In the genomic region with DNA sequence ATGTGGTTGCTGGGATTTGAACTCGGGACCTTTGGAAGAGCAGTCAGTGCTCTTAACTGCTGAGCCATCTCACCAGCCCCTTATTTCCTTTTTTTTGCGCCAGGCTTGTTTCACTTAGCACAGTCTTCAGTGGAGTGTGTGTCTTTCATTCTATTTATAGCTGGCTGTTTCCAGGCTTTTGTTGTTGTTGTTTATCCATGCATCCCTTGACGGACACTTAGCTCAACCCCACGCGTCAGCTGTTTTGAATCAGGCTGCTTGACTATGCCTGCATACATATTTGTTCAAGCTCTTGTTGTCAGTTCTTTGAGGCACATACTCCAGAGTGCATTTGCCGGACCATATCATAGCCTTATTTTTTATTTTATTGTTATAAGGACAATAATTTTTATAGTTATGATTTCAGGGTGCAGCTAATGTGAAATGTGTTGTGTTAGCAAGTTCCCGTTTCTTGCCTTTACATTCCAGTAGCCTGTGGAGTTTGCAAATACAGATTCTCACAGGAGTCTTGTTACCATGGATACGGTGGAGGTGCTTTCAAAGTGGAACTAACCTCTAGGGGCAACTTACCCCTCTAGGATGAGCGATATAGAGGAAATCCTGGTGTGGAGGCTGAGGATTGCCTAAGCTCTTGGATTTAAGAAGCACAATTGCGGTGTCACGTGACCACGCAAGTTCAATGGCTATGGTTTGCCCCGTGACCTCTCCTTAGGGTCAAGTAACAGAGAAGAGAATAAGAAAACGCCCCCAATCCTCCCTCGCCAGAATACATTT, we compare ENCODE assay signal across 12 mouse cellular contexts. TPM values are rescaled to one million over a fixed set of nuclear protein-coding genes. Genes with fewer than 3 reads are reported as not detected.
DNase-seq lines count a peak whose midpoint lies in the region; ATAC-seq lines count a peak whose summit lies in the region.
"Had no signal": no experiment of that assay in that cellular context is flagged by ENCODE, and none has a peak within 500 bp of the region (broad histone marks: within the 10 kb centered on the region; RNA-seq: fewer than 3 reads in every experiment).

No protein-coding gene starts in this region.

- peak overlapping the region; percentile 35 for H3K27ac ChIP-seq in midbrain, embryonic 13.5 days
- H3K27ac ChIP-seq in intestine, embryonic 15.5 days = no peak overlapping the region
- H3K27ac ChIP-seq: heart, adult 2 months had no signal

- 0 out of 2 replicates have a peak overlapping the region, but pooled peaks have one; percentile 10 for H3K4me2 ChIP-seq in midbrain, embryonic 13.5 days (replicated peaks)
- no peak overlapping the region for H3K4me2 ChIP-seq in intestine, embryonic 15.5 days (replicated peaks)

- WGBS in midbrain, embryonic 13.5 days = 18% methylated on average over 15 of the region's 15 CpGs
- 50% methylated on average over 15 of the region's 15 CpGs for WGBS in intestine, embryonic 15.5 days

- peak; percentile 95 for DNase-seq in ES-CJ7 (ENCODE audit: low read depth, low spot score)
- peak; percentile 81 for DNase-seq in embryo, embryonic 10 days (ENCODE audit: low spot score)
- no peak for DNase-seq in gastrocnemius, postnatal 4 days (ENCODE audit: low spot score in 2 of 2)
- DNase-seq in thymus, postnatal 25 days = no peak
- DNase-seq in urinary bladder, adult 2 months (ENCODE audit: low spot score) = no peak
- DNase-seq: cerebellum, adult 18-20 months; heart, adult 2 months; liver, postnatal 0 days had no signal

- no peak overlapping the region for H3K9ac ChIP-seq in midbrain, embryonic 13.5 days (replicated peaks)
- no peak overlapping the region for H3K9ac ChIP-seq in intestine, embryonic 15.5 days
- H3K9ac ChIP-seq: liver, postnatal 0 days had no signal

- H3K9me3 ChIP-seq in midbrain, embryonic 13.5 days = no peaks in the 10 kb centered on the region
- H3K9me3 ChIP-seq in intestine, embryonic 15.5 days = no peaks in the 10 kb centered on the region

- H3K27me3 ChIP-seq in midbrain, embryonic 13.5 days = no peaks in the 10 kb centered on the region
- H3K27me3 ChIP-seq in intestine, embryonic 15.5 days (replicated peaks) = no peaks in the 10 kb centered on the region

- H3K4me1 ChIP-seq in midbrain, embryonic 13.5 days (replicated peaks) = peaks cover 16% of the 10 kb centered on the region
- H3K4me1 ChIP-seq in intestine, embryonic 15.5 days (replicated peaks) = peaks cover 5% of the 10 kb centered on the region; the same call in 1 of the 2 replicates

- no peak overlapping the region for H3K4me3 ChIP-seq in midbrain, embryonic 13.5 days (replicated peaks)
- no peak overlapping the region for H3K4me3 ChIP-seq in intestine, embryonic 15.5 days (replicated peaks)
- H3K4me3 ChIP-seq: heart, adult 2 months had no signal

- H3K36me3 ChIP-seq in midbrain, embryonic 13.5 days = no peaks in the 10 kb centered on the region
- H3K36me3 ChIP-seq in intestine, embryonic 15.5 days = no peaks in the 10 kb centered on the region

- ATAC-seq in hematopoietic stem cell, adult 5-6 weeks (replicated peaks in 1 of 2; ENCODE audit: insufficient read depth in 1 of 2, low FRiP score in 2 of 2, low TSS enrichment in 1 of 2, low read depth in 1 of 2, poor library complexity in 2 of 2, severe bottlenecking in 2 of 2) = peak; percentile 82 to 86
- ATAC-seq in midbrain, embryonic 13.5 days = peak; percentile 82
- ATAC-seq in intestine, embryonic 15.5 days = no peak
- ATAC-seq: liver, postnatal 0 days had no signal

RNA-seq across cellular contexts. Expression of a gene that starts 11.7 kb away (rescaled TPM):
- 1.7 TPM in 1 of 2 replicates, not detected in the other for total RNA-seq in hematopoietic stem cell, adult 5-6 weeks (2017)
- not detected in 2 replicates for polyA plus RNA-seq in midbrain, embryonic 13.5 days (2015; fragmentation: Nextera tagmentation; extraction: Ambion mirVana)
- total RNA-seq in gastrocnemius, postnatal 4 days (2021) = not detected
- polyA plus RNA-seq in intestine, embryonic 15.5 days (2015; fragmentation: Nextera tagmentation; extraction: Ambion mirVana) = not detected in 2 replicates
- polyA plus RNA-seq in urinary bladder, adult 2 months (2012; rRNA removed) = 0.25 and 0.46 TPM in 2 replicates
- total RNA-seq: heart, adult 2 months had no signal
- polyA plus RNA-seq: heart, adult 2 months; large intestine, adult 2 months; liver, postnatal 0 days had no signal

Comparison
In these comparisons a context has a peak if more than half of its experiments do, and no peak if none do; other contexts are left out.
1. DNase-seq: peak in ES-CJ7 (single experiment) and embryo, embryonic 10 days (single experiment); none in gastrocnemius, postnatal 4 days (0 of 2), thymus, postnatal 25 days (single experiment) and urinary bladder, adult 2 months (single experiment).